Mouse (Mus musculus) Patski (cell line): Measurements from ENCODE around the gene Dcaf15. TPM values are rescaled to one million over a fixed set of nuclear protein-coding genes. Genes with fewer than 3 reads are reported as not detected.

Source experiments
- ATAC-seq: fragments of 100-300 bp; one replicate; pipeline ENCODE4 v1.8.0; 2021
- CTCF ChIA-PET: fragments of 350-600 bp; sonication (Branson Sonifier 250); formaldehyde crosslinking; loops from one replicate; lab custom pipeline; 2022; ENCODE audit warnings: inconsistent platforms; lab: Charles Lee
- POLR2A ChIA-PET: fragments of 350-600 bp; sonication (Branson Sonifier 250); formaldehyde crosslinking; loops from one replicate; lab custom pipeline; 2022; ENCODE audit warnings: antibody characterized with exemption, inconsistent platforms; lab: Charles Lee
- DNase-seq: peaks from one replicate; pipeline ENCODE4 v3.0.0-alpha.2; 2011; ENCODE audit warnings: low read depth, low spot score
- H3K27me3 ChIP-seq: fragments of 371-371 bp; one replicate; pipeline ENCODE4 v1.5.1; 2021
- CTCF ChIP-seq: fragments of 100-300 bp; IDR thresholded peaks from one replicate; pipeline ENCODE4 v1.5.1; 2021
- in situ Hi-C: fragments of 300-500 bp; cut with MboI; formaldehyde crosslinking; loops from 3 replicates; pipeline ENCODE4 v1.11.1; 2018; ENCODE audit warnings: low pct_unique_long_range_greater_than_20kb, mixed read lengths
- polyA plus RNA-seq: library from polyadenylated mRNA; unstranded; gene quantifications from one replicate; pipeline ENCODE4 v1.2.3, GENCODE M21; 2021

The Dcaf15 gene
- polyA plus RNA-seq, 1 experiment from 2014 or later = 30.1 TPM

- POLR2A ChIA-PET = interaction anchor here (1.0 kb wide), 1 partner anchor 8 kb away, joined by 3 read pairs; no protein-coding TSS in a partner anchor
- in situ Hi-C loops = no loop called here
- no peak for ATAC-seq
- H3K27me3 ChIP-seq = no peaks in the 10 kb centered on the region
- CTCF ChIA-PET = interaction anchor here (1.1 to 2.1 kb wide), 2 partner anchors 24 to 119 kb away, joined by 3 to 4 read pairs; no protein-coding TSS in a partner anchor
- no peak for DNase-seq
- no peak for TF ChIP-seq CTCF
Observed at GRCm38 (mm10) chr8:84067911-84068310, 36.7 kb downstream of the Dcaf15 start.

- in situ Hi-C loops = no loop called here
- ChIA-PET CTCF (interaction anchor here (1.1 to 2.1 kb wide), 3 partner anchors 23 to 120 kb away, joined by 3 to 4 read pairs (median 4); no protein-coding TSS in a partner anchor), POLR2A (interaction anchor here (1.0 kb wide), 1 partner anchor 9 kb away, joined by 3 read pairs; no protein-coding TSS in a partner anchor)
- H3K27me3 ChIP-seq = no peaks in the 10 kb centered on the region
- TF ChIP-seq CTCF = no peak
- ATAC-seq = peak; percentile 54
- peak; percentile 42 for DNase-seq
Observed at GRCm38 (mm10) chr8:84067047-84067573, 37.5 kb downstream of the Dcaf15 start.

GRCm38 (mm10) chr8:84066291-84066930 is 38.2 kb downstream of the Dcaf15 start, which contains the start of gene Rfx1:
Gene Rfx1 (plus strand): TSS chr8:84066834.
- TF ChIP-seq CTCF = no peak
- peak; percentile 93 for ATAC-seq
- POLR2A ChIA-PET = no interaction called here
- CTCF ChIA-PET = interaction anchor here (1.7 kb wide), 1 partner anchor 27 kb away, joined by 4 read pairs; no protein-coding TSS in a partner anchor
- no peaks in the 10 kb centered on the region for H3K27me3 ChIP-seq
- in situ Hi-C loops = no loop called here
- DNase-seq = peak; percentile 100

GRCm38 (mm10) chr8:84065457-84066072 is 39.0 kb downstream of the Dcaf15 start:
- in situ Hi-C loops = no loop called here
- CTCF ChIA-PET = interaction anchor here (1.0 to 1.7 kb wide), 4 partner anchors 10 to 27 kb away, joined by 3 to 4 read pairs (median 4); no protein-coding TSS in a partner anchor
- no peak for DNase-seq
- TF ChIP-seq CTCF = no peak
- ATAC-seq = no peak
- POLR2A ChIA-PET = interaction anchor here (0.7 to 0.9 kb wide), 3 partner anchors 10 to 22 kb away, joined by 3 to 4 read pairs (median 3); no protein-coding TSS in a partner anchor
- H3K27me3 ChIP-seq = no peaks in the 10 kb centered on the region

GRCm38 (mm10) chr8:84065037-84065436 is 39.5 kb downstream of the Dcaf15 start, which contains the start of gene Gm10643:
Gene Gm10643 (minus strand): TSS chr8:84065137.
- no peak for TF ChIP-seq CTCF
- DNase-seq = no peak
- no peak for ATAC-seq
- CTCF ChIA-PET = interaction anchor here (1.0 to 1.4 kb wide), 3 partner anchors 9 to 22 kb away, joined by 3 to 4 read pairs (median 4); no protein-coding TSS in a partner anchor
- H3K27me3 ChIP-seq = no peaks in the 10 kb centered on the region
- POLR2A ChIA-PET = interaction anchor here (0.7 to 0.9 kb wide), 2 partner anchors 10 to 13 kb away, joined by 3 to 4 read pairs; no protein-coding TSS in a partner anchor
- in situ Hi-C loops = no loop called here

GRCm38 (mm10) chr8:84063861-84064610 is 40.5 kb downstream of the Dcaf15 start:
- POLR2A ChIA-PET = no interaction called here

GRCm38 (mm10) chr8:84060245-84060644 is 44.3 kb downstream of the Dcaf15 start:
- no peak for DNase-seq
- no peak for TF ChIP-seq CTCF
- CTCF ChIA-PET = no interaction called here
- in situ Hi-C loops = loop anchor here (5.0 kb wide), 1 partner anchor 48 kb away; the partner anchor contains the start of gene 2210011C24Rik
- ATAC-seq = no peak
- H3K27me3 ChIP-seq = no peaks in the 10 kb centered on the region
- POLR2A ChIA-PET = no interaction called here

More at GRCm38 (mm10) chr8:84063861-84064610, 40.5 kb downstream of the Dcaf15 start:
- ATAC-seq (no peak), DNase-seq (no peak)
- in situ Hi-C loops = loop anchor here (5.0 kb wide), 1 partner anchor 52 kb away; the partner anchor contains the start of gene 2210011C24Rik
- no peaks in the 10 kb centered on the region for H3K27me3 ChIP-seq
- CTCF ChIA-PET = interaction anchor here (0.6 kb wide), 1 partner anchor 35 kb away, joined by 3 read pairs; no protein-coding TSS in a partner anchor
- TF ChIP-seq CTCF = no peak

GRCm38 (mm10) chr8:84059226-84059625 is 45.3 kb downstream of the Dcaf15 start:
- ChIA-PET POLR2A (no interaction called here), CTCF (no interaction called here)
- in situ Hi-C loops = no loop called here
- DNase-seq (no peak), ATAC-seq (no peak)
- no peaks in the 10 kb centered on the region for H3K27me3 ChIP-seq
- no peak for TF ChIP-seq CTCF

- CTCF ChIA-PET = no interaction called here
- DNase-seq = no peak
- in situ Hi-C loops = no loop called here
- H3K27me3 ChIP-seq = no peaks in the 10 kb centered on the region
- POLR2A ChIA-PET = no interaction called here
- ATAC-seq = no peak
- no peak for TF ChIP-seq CTCF
Observed at GRCm38 (mm10) chr8:84057827-84058226, 46.7 kb downstream of the Dcaf15 start.
